Mouse (Mus musculus): ENCODE data around the gene Tial1.

Tial1 gene

GRCm38 (mm10) chr7:128416664-128417063 lies 44.9 kb downstream of the Tial1 start:
- DNase-seq, result no peak

GRCm38 (mm10) chr7:128414433-128414832 lies 47.1 kb downstream of the Tial1 start:
- DNase-seq, result no peak

DNA sequence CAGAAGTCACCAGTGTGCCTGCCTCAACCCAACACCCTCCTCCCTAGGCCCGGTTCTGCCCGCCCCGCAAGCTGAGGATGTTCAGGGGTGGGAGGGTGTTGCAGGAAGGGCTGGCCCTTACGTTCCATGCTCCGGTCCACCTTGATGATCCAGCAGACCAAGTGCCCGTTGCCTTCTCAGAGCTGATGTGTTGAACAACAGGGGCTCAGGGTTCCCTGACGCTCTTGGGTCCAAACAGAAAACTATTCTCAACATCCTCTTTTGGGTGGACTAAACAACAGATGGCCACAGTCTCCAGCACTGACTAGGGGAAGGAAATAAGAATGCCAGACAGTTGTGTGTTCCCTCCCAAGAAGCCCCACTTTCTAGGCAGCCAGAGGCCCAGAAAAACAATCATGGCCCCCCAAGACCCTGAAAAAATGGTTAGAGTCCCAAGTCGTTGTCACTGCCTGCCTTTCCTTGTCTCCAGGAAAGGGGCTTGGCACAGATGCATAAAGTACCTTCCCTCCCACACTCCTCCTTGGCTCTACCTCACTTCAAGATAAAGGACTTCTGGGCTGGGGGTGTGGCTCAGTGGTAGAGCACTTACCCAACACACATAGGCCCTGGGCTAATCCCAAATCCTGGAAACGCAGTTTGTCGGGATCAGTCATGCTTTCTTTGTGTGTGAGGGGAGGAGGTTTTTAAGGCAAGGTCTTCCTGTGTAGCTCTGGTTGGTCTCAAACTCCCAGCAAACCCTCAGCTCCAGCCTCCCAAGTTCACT lies 49.3 kb downstream of the Tial1 start:
- DNase-seq, result no peak

GRCm38 (mm10) chr7:128410708-128411413 lies 50.7 kb downstream of the Tial1 start:
- DNase-seq, result no peak

GRCm38 (mm10) chr7:128408265-128408664 lies 53.3 kb downstream of the Tial1 start:
- DNase-seq, result peak; percentile 21 to 32

GRCm38 (mm10) chr7:128403988-128404387 lies 57.5 kb downstream of the Tial1 start:
- no peak for DNase-seq

DNA sequence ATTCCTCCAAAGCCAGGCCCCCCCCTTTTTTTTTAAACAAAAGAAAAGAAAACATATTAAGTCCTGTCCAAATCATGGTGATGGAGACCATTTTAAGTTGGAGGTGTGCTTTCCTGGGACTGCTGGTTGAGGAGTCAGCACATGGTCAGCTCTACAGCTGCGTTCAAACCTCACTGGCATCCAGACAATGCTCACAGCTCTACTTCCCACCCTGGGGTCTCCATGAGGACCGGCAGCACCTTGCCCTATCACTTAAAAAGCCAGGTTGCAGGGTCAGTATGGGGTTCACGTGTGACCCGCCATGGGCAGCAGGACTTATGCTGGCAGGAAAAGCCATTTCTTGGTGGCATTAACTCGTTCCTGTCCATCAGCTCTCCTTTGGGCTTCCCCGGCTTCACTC lies 57.9 kb downstream of the Tial1 start:
- no peak for DNase-seq

GRCm38 (mm10) chr7:128403128-128403527 lies 58.4 kb downstream of the Tial1 start:
- no peak for DNase-seq

DNA sequence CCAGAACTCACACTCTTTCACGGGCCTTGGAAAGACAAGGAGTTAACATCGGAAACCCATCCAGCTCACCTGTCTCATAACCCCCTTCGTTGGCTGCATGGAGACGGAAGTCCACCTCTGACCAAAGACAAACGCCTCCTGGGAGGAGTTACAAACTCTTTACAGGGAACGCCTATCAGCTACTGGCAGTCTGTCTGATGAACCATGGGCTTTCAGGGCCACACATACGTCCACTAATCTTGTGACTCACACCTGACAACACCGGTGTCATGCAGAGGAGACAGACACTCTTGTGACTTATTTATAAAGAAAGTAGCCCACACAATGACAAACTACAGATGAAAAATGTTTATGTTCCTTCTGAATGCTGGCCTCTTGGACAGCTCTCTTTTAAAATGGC lies 58.9 kb downstream of the Tial1 start:
- DNase-seq, result no peak

GRCm38 (mm10) chr7:128398664-128399063 lies 62.9 kb downstream of the Tial1 start:
- DNase-seq, result no peak

GRCm38 (mm10) chr7:128397066-128397465 lies 64.5 kb downstream of the Tial1 start:
- no peak for DNase-seq

GRCm38 (mm10) chr7:128393756-128394155 lies 67.8 kb downstream of the Tial1 start:
- DNase-seq, result no peak

GRCm38 (mm10) chr7:128392972-128393314 lies 68.6 kb downstream of the Tial1 start:
- DNase-seq, result no peak

- DNase-seq, result peak in 1 of 2 experiments; percentile 22
Observed at GRCm38 (mm10) chr7:128392071-128392971, 69.2 kb downstream of the Tial1 start.

- DNase-seq, result no peak
Observed at GRCm38 (mm10) chr7:128391267-128392057, 70.1 kb downstream of the Tial1 start.
